Mouse (Mus musculus): ENCODE results near the gene Mia2. TPM values are rescaled to one million over a fixed set of nuclear protein-coding genes. Genes with fewer than 3 reads are reported as not detected.
A peak's percentile ranks its signal among the peaks of the same experiment; 100 is the strongest.
"Not testable (repeated sequence)": the region's sequence is repeated elsewhere in the genome, so short reads cannot be mapped to it uniquely, and the experiment has no call there.

Gene Mia2
- 63.0 and 68.1 TPM in 2 replicates for polyA plus RNA-seq (2015; fragmentation: Nextera tagmentation; extraction: Ambion mirVana)

- WGBS = 80% methylated on average over 19 of the region's 19 CpGs
- no peaks in the 10 kb centered on the region for H3K9me3 ChIP-seq
- no peaks in the 10 kb centered on the region for H3K36me3 ChIP-seq
- ATAC-seq (ENCODE audit: insufficient number of reproducible peaks, low FRiP score, low TSS enrichment, low read depth) = no peak
- no peak within 1 kb of the TSS for H3K4me2 ChIP-seq
- H3K27ac ChIP-seq = no peak within 1 kb of the TSS
- H3K9ac ChIP-seq = no peak within 1 kb of the TSS
- H3K4me1 ChIP-seq = no peaks in the 10 kb centered on the region
- H3K27me3 ChIP-seq = no peaks in the 10 kb centered on the region
- no peak within 1 kb of the TSS for H3K4me3 ChIP-seq
Observed at GRCm38 (mm10) chr12:59095104-59096025, at the start of gene Mia2. TSS of gene Mia2 (plus strand) at chr12:59095799.

GRCm38 (mm10) chr12:59052470-59052869 is 43.1 kb upstream of the Mia2 start:
- Histone ChIP-seq H3K4me3 (no peak overlapping the region), H3K27ac (no peak overlapping the region), H3K9me3 (no peaks in the 10 kb centered on the region), H3K4me2 (no peak overlapping the region), H3K27me3 (no peaks in the 10 kb centered on the region), H3K36me3 (peaks cover 36% of the 10 kb centered on the region), H3K9ac (no peak overlapping the region), H3K4me1 (no peaks in the 10 kb centered on the region)
- 93% methylated on average over 3 of the region's 3 CpGs for WGBS
- ATAC-seq (ENCODE audit: insufficient number of reproducible peaks, low FRiP score, low TSS enrichment, low read depth) = no peak

GRCm38 (mm10) chr12:59053166-59053565 is 42.4 kb upstream of the Mia2 start:
- no peak overlapping the region for H3K27ac ChIP-seq
- no peaks in the 10 kb centered on the region for H3K4me1 ChIP-seq
- H3K36me3 ChIP-seq = peaks cover 41% of the 10 kb centered on the region
- no peak overlapping the region for H3K4me2 ChIP-seq
- H3K4me3 ChIP-seq = no peak overlapping the region
- no peaks in the 10 kb centered on the region for H3K9me3 ChIP-seq
- ATAC-seq (ENCODE audit: insufficient number of reproducible peaks, low FRiP score, low TSS enrichment, low read depth) = no peak
- no peaks in the 10 kb centered on the region for H3K27me3 ChIP-seq
- WGBS = 92% methylated on average over 5 of the region's 5 CpGs
- no peak overlapping the region for H3K9ac ChIP-seq

GRCm38 (mm10) chr12:59053976-59054375 is 41.6 kb upstream of the Mia2 start:
- peaks cover under 1% of the 10 kb centered on the region; the same call in 1 of the 2 replicates for H3K4me1 ChIP-seq
- H3K36me3 ChIP-seq = peaks cover 43% of the 10 kb centered on the region
- H3K9me3 ChIP-seq = no peaks in the 10 kb centered on the region
- no peak overlapping the region for H3K27ac ChIP-seq
- no peak overlapping the region for H3K4me2 ChIP-seq
- H3K27me3 ChIP-seq = no peaks in the 10 kb centered on the region
- H3K4me3 ChIP-seq = no peak overlapping the region
- ATAC-seq (ENCODE audit: insufficient number of reproducible peaks, low FRiP score, low TSS enrichment, low read depth) = no peak
- H3K9ac ChIP-seq = no peak overlapping the region

- Histone ChIP-seq H3K9me3 (no peaks in the 10 kb centered on the region), H3K9ac (no peak overlapping the region), H3K27me3 (no peaks in the 10 kb centered on the region), H3K4me3 (no peak overlapping the region), H3K36me3 (peaks cover 35% of the 10 kb centered on the region), H3K4me2 (no peak overlapping the region), H3K27ac (no peak overlapping the region), H3K4me1 (peaks cover 9% of the 10 kb centered on the region)
- no peak for ATAC-seq (ENCODE audit: insufficient number of reproducible peaks, low FRiP score, low TSS enrichment, low read depth)
- WGBS = 85% methylated on average over 4 of the region's 4 CpGs
Observed at GRCm38 (mm10) chr12:59055196-59055850, 40.3 kb upstream of the Mia2 start.

- H3K9me3 ChIP-seq = no peaks in the 10 kb centered on the region
- H3K4me1 ChIP-seq = peaks cover 10% of the 10 kb centered on the region
- H3K9ac ChIP-seq = no peak overlapping the region
- H3K4me2 ChIP-seq = no peak overlapping the region
- no peak overlapping the region for H3K4me3 ChIP-seq
- no peaks in the 10 kb centered on the region for H3K27me3 ChIP-seq
- H3K27ac ChIP-seq = no peak overlapping the region
- H3K36me3 ChIP-seq = peaks cover 33% of the 10 kb centered on the region
- WGBS = 95% methylated on average over 11 of the region's 11 CpGs
- no peak for ATAC-seq (ENCODE audit: insufficient number of reproducible peaks, low FRiP score, low TSS enrichment, low read depth)
Observed at GRCm38 (mm10) chr12:59056222-59056621, 39.4 kb upstream of the Mia2 start.

GRCm38 (mm10) chr12:59058242-59058641 is 37.4 kb upstream of the Mia2 start:
- not testable (repeated sequence) for H3K4me1 ChIP-seq; H3K27me3 ChIP-seq; H3K9ac ChIP-seq; ATAC-seq (ENCODE audit: insufficient number of reproducible peaks, low FRiP score, low TSS enrichment, low read depth); H3K4me3 ChIP-seq; H3K27ac ChIP-seq; H3K4me2 ChIP-seq; H3K9me3 ChIP-seq
- WGBS = 88% methylated on average over 5 of the region's 5 CpGs
- peaks cover 25% of the 10 kb centered on the region for H3K36me3 ChIP-seq

- 48% methylated on average over 4 of the region's 4 CpGs for WGBS
- ATAC-seq (ENCODE audit: insufficient number of reproducible peaks, low FRiP score, low TSS enrichment, low read depth) = no peak
- Histone ChIP-seq H3K9me3 (no peaks in the 10 kb centered on the region), H3K4me3 (peak overlapping the region; percentile 79), H3K4me1 (peaks cover 10% of the 10 kb centered on the region), H3K27ac (peak overlapping the region; percentile 93), H3K27me3 (no peaks in the 10 kb centered on the region), H3K4me2 (peak overlapping the region; percentile 57), H3K9ac (peak overlapping the region; percentile 84), H3K36me3 (peaks cover 25% of the 10 kb centered on the region)
Observed at GRCm38 (mm10) chr12:59060322-59060721, 35.3 kb upstream of the Mia2 start.

- H3K27ac ChIP-seq = peak within 1 kb of the TSS; percentile 93
- peak within 1 kb of the TSS; percentile 57 for H3K4me2 ChIP-seq
- peaks cover 10% of the 10 kb centered on the region for H3K4me1 ChIP-seq
- no peaks in the 10 kb centered on the region for H3K9me3 ChIP-seq
- H3K36me3 ChIP-seq = peaks cover 23% of the 10 kb centered on the region
- peak within 1 kb of the TSS; percentile 79 for H3K4me3 ChIP-seq
- H3K9ac ChIP-seq = peak within 1 kb of the TSS; percentile 84
- H3K27me3 ChIP-seq = no peaks in the 10 kb centered on the region
- ATAC-seq (ENCODE audit: insufficient number of reproducible peaks, low FRiP score, low TSS enrichment, low read depth) = peak; percentile 91
- WGBS = under 1% methylated on average over 48 of the region's 49 CpGs
Observed at GRCm38 (mm10) chr12:59060993-59061595, 34.5 kb upstream of the Mia2 start, which contains the start of gene Trappc6b. TSS of gene Trappc6b (minus strand) at chr12:59061472.

- H3K27ac ChIP-seq = no peak overlapping the region
- H3K27me3 ChIP-seq = no peaks in the 10 kb centered on the region
- no peaks in the 10 kb centered on the region for H3K9me3 ChIP-seq
- H3K9ac ChIP-seq = no peak overlapping the region
- H3K36me3 ChIP-seq = peaks cover 16% of the 10 kb centered on the region
- H3K4me3 ChIP-seq = no peak overlapping the region
- WGBS = 80% methylated on average over 8 of the region's 8 CpGs
- H3K4me2 ChIP-seq = no peak overlapping the region
- no peak for ATAC-seq (ENCODE audit: insufficient number of reproducible peaks, low FRiP score, low TSS enrichment, low read depth)
- peaks cover 4% of the 10 kb centered on the region for H3K4me1 ChIP-seq
Observed at GRCm38 (mm10) chr12:59064837-59065236, 30.8 kb upstream of the Mia2 start.

GRCm38 (mm10) chr12:59065776-59066175 is 29.8 kb upstream of the Mia2 start:
- no peak for ATAC-seq (ENCODE audit: insufficient number of reproducible peaks, low FRiP score, low TSS enrichment, low read depth)
- Histone ChIP-seq H3K9me3 (no peaks in the 10 kb centered on the region), H3K27me3 (no peaks in the 10 kb centered on the region), H3K27ac (no peak overlapping the region), H3K4me2 (peak overlapping the region; percentile 54; the same call in 1 of the 2 replicates), H3K9ac (no peak overlapping the region), H3K4me3 (peak overlapping the region; percentile 98), H3K36me3 (peaks cover 24% of the 10 kb centered on the region), H3K4me1 (no peaks in the 10 kb centered on the region; the same call in 1 of the 2 replicates)
- 70% methylated on average over 3 of the region's 3 CpGs for WGBS

Measured in limb, embryonic 15.5 days (tissue).